Mouse (Mus musculus): ENCODE data around the gene Knop1.

The Knop1 gene

GRCm38 (mm10) chr7:118798105-118798570 lies 57.9 kb downstream of the Knop1 start:
- peak; percentile 28 to 29 for DNase-seq (ENCODE audit: low spot score in 2 of 2)

DNA sequence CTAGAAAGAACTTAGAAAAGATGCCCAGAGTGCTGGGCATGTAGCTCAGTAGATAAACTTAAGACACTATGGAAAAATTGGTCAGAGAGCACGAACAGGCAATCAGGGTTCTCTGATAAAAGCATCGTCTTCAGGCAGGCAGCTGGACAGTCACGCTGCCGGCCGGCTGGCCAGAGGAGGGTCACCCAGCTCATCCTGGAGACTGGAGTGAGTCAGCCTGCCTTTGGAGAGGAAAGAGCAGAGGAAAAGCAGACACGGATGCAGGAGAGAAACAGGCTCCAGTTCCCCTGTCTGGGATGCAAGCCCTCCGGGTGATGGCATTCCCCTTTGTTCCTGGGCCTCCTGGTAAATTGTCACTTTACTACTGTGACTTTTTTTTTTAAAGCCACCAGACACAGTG lies 58.5 kb downstream of the Knop1 start:
- no peak for DNase-seq (ENCODE audit: low spot score in 2 of 2)

DNA sequence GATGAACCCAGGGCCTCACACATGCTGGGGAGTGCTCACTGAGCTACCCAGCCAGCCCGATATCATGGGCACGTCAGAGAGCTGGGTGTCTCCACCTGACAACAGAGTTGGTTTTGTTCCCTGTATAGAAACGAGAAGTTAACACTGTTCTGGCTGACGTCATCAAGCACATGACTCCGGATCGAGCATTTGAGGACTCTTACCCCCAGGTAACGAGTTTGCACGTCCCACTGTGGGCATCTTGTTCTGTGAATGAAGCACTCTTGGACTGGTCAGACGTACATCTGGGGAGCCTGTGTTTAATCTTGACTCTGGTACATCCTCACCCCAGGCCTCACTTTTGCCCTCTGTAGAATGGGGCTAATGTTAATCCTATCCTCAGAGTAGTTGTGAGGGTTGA lies 59.2 kb downstream of the Knop1 start:
- DNase-seq (ENCODE audit: low spot score in 2 of 2) = no peak

GRCm38 (mm10) chr7:118795779-118796178 lies 60.3 kb downstream of the Knop1 start:
- no peak for DNase-seq (ENCODE audit: low spot score in 2 of 2)

- no peak for DNase-seq (ENCODE audit: low spot score in 2 of 2)
These were observed 62.2 kb downstream of the Knop1 start for GRCm38 (mm10) chr7:118793899-118794298.

All from spleen, postnatal 10 days (tissue).